In genomic region chr17:10392342-10393034, GRCm38 (mm10) we compare ENCODE assay signal across 15 mouse cellular contexts.
DNase-seq lines count a peak whose midpoint lies in the region; ATAC-seq and TF ChIP-seq lines count a peak whose summit lies in the region.
"Had no signal": no experiment of that assay in that cellular context is flagged by ENCODE, and none has a peak within 500 bp of the region (broad histone marks: within the 10 kb centered on the region; RNA-seq: fewer than 3 reads in every experiment).

No protein-coding gene starts in this region.

- DNase-seq in forebrain, embryonic 14.5 days (ENCODE audit: low spot score), result no peak
- peak; percentile 87 for DNase-seq in layer of hippocampus, adult 9-11 months
- no peak for DNase-seq in layer of hippocampus, adult 8-10 months (ENCODE audit: low spot score in 2 of 2)
- DNase-seq in brain, adult 2 months (ENCODE audit: low read depth, low spot score), result peak; percentile 55
- DNase-seq in liver, postnatal 0 days, result peak; percentile 33
- DNase-seq in cerebellum, adult 18-20 months, result no peak
- no peak for DNase-seq in left cerebral cortex, postnatal 4 days
- DNase-seq: adrenal gland, postnatal 14 days; cerebellum, adult 11 months; kidney, postnatal 10 days had no signal

- 0 out of 2 replicates have a peak overlapping the region, but pooled peaks have one; percentile 10 for H3K27ac ChIP-seq in forebrain, embryonic 12.5 days
- H3K27ac ChIP-seq in forebrain, embryonic 14.5 days (ENCODE audit: low read depth, low read length), result no peak overlapping the region
- H3K27ac ChIP-seq in liver, postnatal 0 days (ENCODE audit: low read depth), result peak overlapping the region; percentile 57; the same call in 1 of the 2 replicates
- H3K27ac ChIP-seq: liver, embryonic 14.5 days had no signal

- no peak for TF ChIP-seq EP300 in liver, postnatal 0 days (IDR thresholded peaks at IDR 0.05; ENCODE audit: low read depth)

- no peak overlapping the region for H3K4me3 ChIP-seq in forebrain, embryonic 12.5 days (replicated peaks)
- no peak overlapping the region for H3K4me3 ChIP-seq in forebrain, embryonic 14.5 days (ENCODE audit: low read depth, low read length)
- H3K4me3 ChIP-seq in liver, postnatal 0 days (ENCODE audit: low read depth, low read length), result no peak overlapping the region
- H3K4me3 ChIP-seq: erythroblast, embryonic 14.5 days; midbrain, embryonic 10.5 days had no signal

- TF ChIP-seq CTCF in liver, postnatal 0 days (IDR thresholded peaks at IDR 0.05; ENCODE audit: low read depth), result no peak

- H3K36me3 ChIP-seq in forebrain, embryonic 12.5 days (replicated peaks), result no peaks in the 10 kb centered on the region
- no peaks in the 10 kb centered on the region for H3K36me3 ChIP-seq in forebrain, embryonic 14.5 days (ENCODE audit: control insufficient read depth, insufficient read depth, low read length)
- no peaks in the 10 kb centered on the region for H3K36me3 ChIP-seq in liver, postnatal 0 days (replicated peaks; ENCODE audit: insufficient read depth, low read length)
- H3K36me3 ChIP-seq: midbrain, embryonic 10.5 days had no signal

- H3K9ac ChIP-seq in forebrain, embryonic 12.5 days, result no peak overlapping the region
- no peak overlapping the region for H3K9ac ChIP-seq in forebrain, embryonic 14.5 days (ENCODE audit: low read length)
- no peak overlapping the region for H3K9ac ChIP-seq in liver, postnatal 0 days (replicated peaks)
- H3K9ac ChIP-seq: liver, embryonic 14.5 days had no signal

- H3K9me3 ChIP-seq in forebrain, embryonic 12.5 days, result no peaks in the 10 kb centered on the region
- H3K9me3 ChIP-seq in forebrain, embryonic 14.5 days (replicated peaks; ENCODE audit: control insufficient read depth, low read length), result no peaks in the 10 kb centered on the region
- no peaks in the 10 kb centered on the region for H3K9me3 ChIP-seq in liver, postnatal 0 days (ENCODE audit: low read length)
- H3K9me3 ChIP-seq: midbrain, embryonic 10.5 days had no signal

- WGBS in forebrain, embryonic 12.5 days, result 87% methylated on average over 14 of the region's 14 CpGs
- WGBS in forebrain, embryonic 14.5 days, result 84% methylated on average over 14 of the region's 14 CpGs
- WGBS in liver, postnatal 0 days (ENCODE audit: insufficient replicate concordance), result 37% methylated on average over 14 of the region's 14 CpGs

- intact Hi-C loops in left cerebral cortex, postnatal 4 days (cut with DNase I), result no loop called here

- no peak for ATAC-seq in forebrain, embryonic 12.5 days (ENCODE audit: low FRiP score)
- no peak for ATAC-seq in forebrain, embryonic 14.5 days
- peak; percentile 56 for ATAC-seq in liver, postnatal 0 days
- ATAC-seq: inflammation-experienced regulatory T-cells, adult 6 months had no signal

- H3K4me1 ChIP-seq in forebrain, embryonic 12.5 days, result peaks cover 23% of the 10 kb centered on the region
- H3K4me1 ChIP-seq in forebrain, embryonic 14.5 days (ENCODE audit: control insufficient read depth, insufficient read depth, low read length), result peaks cover 5% of the 10 kb centered on the region; the same call in 1 of the 2 replicates
- H3K4me1 ChIP-seq in liver, postnatal 0 days (ENCODE audit: insufficient read depth), result no peaks in the 10 kb centered on the region

- peaks cover 5% of the 10 kb centered on the region; the same call in 1 of the 2 replicates for H3K27me3 ChIP-seq in forebrain, embryonic 12.5 days
- no peaks in the 10 kb centered on the region for H3K27me3 ChIP-seq in forebrain, embryonic 14.5 days (replicated peaks; ENCODE audit: control insufficient read depth, insufficient read depth, low read length)
- no peaks in the 10 kb centered on the region for H3K27me3 ChIP-seq in liver, postnatal 0 days (ENCODE audit: insufficient read depth, low read length)

- no peak overlapping the region for H3K4me2 ChIP-seq in forebrain, embryonic 12.5 days
- no peak overlapping the region for H3K4me2 ChIP-seq in forebrain, embryonic 14.5 days (ENCODE audit: low read length)
- H3K4me2 ChIP-seq in liver, postnatal 0 days (ENCODE audit: low read depth, low read length), result peak overlapping the region; percentile 45; the same call in 1 of the 2 replicates

Comparison
In these comparisons a context has a peak if more than half of its experiments do, and no peak if none do; other contexts are left out.
1. DNase-seq: peak in layer of hippocampus, adult 9-11 months (single experiment), brain, adult 2 months (single experiment) and liver, postnatal 0 days (single experiment); none in forebrain, embryonic 14.5 days (single experiment), layer of hippocampus, adult 8-10 months (0 of 2), cerebellum, adult 18-20 months (0 of 2) and left cerebral cortex, postnatal 4 days (single experiment).